Mouse (Mus musculus) gastrocnemius, postnatal 10 days (tissue): ENCODE data around the gene Hist1h2be. TPM values are rescaled to one million over a fixed set of nuclear protein-coding genes. Genes with fewer than 3 reads are reported as not detected.
A peak's percentile ranks its signal among the peaks of the same experiment; 100 is the strongest.
"Not testable (repeated sequence)": the region's sequence is repeated elsewhere in the genome, so short reads cannot be mapped to it uniquely, and the experiment has no call there.

Source experiments
- DNase-seq: peaks from one replicate; pipeline ENCODE4 v3.0.0; 2021; ENCODE audit warnings: mixed read lengths
- total RNA-seq, 2 experiments: library from RNA; stranded (reverse); gene quantifications; 2 replicates each; pipeline ENCODE4 v1.2.3; 2021

Gene Hist1h2be
- total RNA-seq, 2 experiments from 2014 or later, result 36.6 to 38.0 TPM

GRCm38 (mm10) chr13:23573034-23573897 lies 47.7 kb downstream of the Hist1h2be start:
- DNase-seq, result not testable (repeated sequence)

DNA sequence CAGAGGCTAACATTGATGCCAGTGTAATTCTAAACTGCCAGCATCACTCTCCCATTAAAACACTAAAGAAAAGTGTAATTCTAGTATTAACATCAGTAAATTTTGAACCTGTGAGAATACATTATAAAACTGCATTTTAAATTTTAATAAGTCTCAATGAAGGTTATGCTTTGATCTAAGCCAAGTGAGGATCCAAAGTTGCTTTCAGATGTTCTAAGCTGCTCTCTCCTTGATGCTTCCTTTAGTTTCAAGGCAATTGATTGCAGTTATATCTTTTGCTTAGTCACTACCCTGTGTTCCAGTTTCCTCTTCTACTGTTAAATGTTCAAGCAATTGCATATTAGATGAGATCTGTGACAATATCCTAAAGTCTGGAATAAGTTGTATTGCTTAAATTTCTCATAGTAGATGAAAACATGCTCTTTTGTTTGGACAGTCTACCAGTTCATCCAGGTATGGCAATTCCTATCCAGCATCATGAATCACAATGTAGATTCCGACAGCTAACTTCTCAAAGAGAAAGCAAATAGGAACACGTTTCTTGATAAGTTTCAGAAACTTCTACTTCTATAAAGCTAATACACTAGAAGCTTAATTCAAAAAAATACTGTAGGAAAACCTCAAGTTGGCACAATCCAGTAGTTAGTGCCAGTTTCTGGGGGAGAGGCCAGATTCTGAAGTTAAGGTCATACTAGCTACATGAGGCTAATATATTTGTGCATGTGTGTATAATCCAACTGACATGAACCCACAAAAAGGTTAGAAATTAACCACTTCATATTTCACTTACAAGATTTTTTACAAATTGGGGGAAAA lies 48.5 kb downstream of the Hist1h2be start:
- no peak for DNase-seq

GRCm38 (mm10) chr13:23571504-23572217 lies 49.3 kb downstream of the Hist1h2be start:
- not testable (repeated sequence) for DNase-seq

GRCm38 (mm10) chr13:23571022-23571503 lies 49.9 kb downstream of the Hist1h2be start, which contains the start of the genes Hist1h2ae and Hist1h2bg:
Gene Hist1h2ae (minus strand): TSS chr13:23571220.
Gene Hist1h2bg (plus strand): TSS chr13:23571396.
- DNase-seq, result peak; percentile 39

DNA sequence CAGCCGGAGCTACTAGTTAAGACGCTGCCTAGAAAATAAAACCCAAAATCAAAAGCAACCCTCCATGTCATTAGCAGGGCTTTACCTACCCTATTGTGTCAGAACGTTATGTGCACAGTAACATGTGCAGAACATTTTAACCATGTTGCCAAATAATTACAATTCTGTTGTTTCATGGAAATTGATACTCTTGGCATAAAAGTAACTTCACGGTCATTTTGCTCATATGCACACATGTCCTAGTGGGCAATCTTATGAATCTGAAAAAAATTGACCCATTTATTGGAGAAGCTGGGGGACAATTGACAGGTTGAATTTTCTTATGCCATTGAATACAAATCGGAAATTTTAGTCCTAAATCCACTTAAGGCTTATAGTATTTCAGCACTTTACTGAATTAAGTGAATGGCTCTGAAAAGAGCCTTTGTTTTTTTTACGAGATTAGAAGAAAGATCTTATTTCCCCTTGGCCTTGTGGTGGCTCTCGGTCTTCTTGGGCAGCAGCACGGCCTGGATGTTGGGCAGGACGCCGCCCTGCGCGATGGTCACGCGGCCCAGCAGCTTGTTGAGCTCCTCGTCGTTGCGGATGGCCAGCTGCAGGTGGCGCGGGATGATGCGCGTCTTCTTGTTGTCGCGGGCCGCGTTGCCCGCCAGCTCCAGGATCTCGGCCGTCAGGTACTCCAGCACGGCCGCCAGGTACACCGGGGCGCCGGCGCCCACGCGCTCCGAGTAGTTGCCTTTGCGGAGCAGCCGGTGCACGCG lies 50.5 kb downstream of the Hist1h2be start:
- DNase-seq, result not testable (repeated sequence)

- DNase-seq, result no peak
Observed at GRCm38 (mm10) chr13:23564482-23564881, 56.4 kb downstream of the Hist1h2be start.

DNA sequence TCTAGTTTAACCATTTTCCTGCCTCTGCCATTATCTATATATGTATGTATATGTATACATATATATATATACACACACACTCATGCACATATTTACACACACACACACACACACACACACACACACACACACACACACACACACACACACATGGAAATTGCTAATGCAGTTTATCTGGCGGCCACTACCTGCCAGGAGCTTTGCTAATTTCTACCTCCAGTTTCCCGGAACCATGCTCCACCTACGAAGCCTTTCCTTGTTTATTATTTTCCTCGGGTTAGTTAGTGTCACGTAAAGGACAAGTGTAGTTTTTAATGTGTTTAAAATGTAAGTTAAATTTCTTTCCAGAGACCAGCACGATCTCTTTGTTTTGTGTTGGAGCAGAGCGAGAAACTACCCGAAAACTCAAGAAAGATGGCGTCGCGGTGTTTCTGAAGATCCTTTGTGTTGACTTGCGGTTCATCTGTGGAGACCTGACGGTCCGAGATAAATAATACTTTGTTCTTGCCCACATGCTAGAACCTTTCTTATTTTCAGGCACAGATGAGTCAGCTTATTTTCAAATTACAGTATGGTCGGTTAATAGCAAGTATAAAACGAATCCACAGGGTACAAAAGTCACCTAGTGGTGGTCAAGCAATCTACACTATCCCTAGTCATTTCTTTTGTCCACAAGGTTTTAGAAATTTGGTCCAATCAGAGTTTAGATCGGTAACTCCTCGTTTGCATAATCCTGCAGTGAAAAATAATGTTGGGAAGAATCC lies 58.0 kb downstream of the Hist1h2be start:
- no peak for DNase-seq

GRCm38 (mm10) chr13:23561883-23562659 lies 58.9 kb downstream of the Hist1h2be start, which contains the start of gene Hist1h3e:
Gene Hist1h3e (minus strand): TSS chr13:23562369.
- peak; percentile 90 for DNase-seq

- not testable (repeated sequence) for DNase-seq
Observed at GRCm38 (mm10) chr13:23561531-23561882, 59.4 kb downstream of the Hist1h2be start.

- DNase-seq, result not testable (repeated sequence)
Observed at GRCm38 (mm10) chr13:23560699-23561098, 60.2 kb downstream of the Hist1h2be start.

- DNase-seq, result no peak
Observed at GRCm38 (mm10) chr13:23556906-23557305, 64.0 kb downstream of the Hist1h2be start.

GRCm38 (mm10) chr13:23555839-23556416 lies 65.0 kb downstream of the Hist1h2be start:
- DNase-seq, result peak; percentile 20

- peak; percentile 60 for DNase-seq
Observed at GRCm38 (mm10) chr13:23554925-23555838, 65.7 kb downstream of the Hist1h2be start.

GRCm38 (mm10) chr13:23554393-23554792 lies 66.5 kb downstream of the Hist1h2be start:
- no peak for DNase-seq

DNA sequence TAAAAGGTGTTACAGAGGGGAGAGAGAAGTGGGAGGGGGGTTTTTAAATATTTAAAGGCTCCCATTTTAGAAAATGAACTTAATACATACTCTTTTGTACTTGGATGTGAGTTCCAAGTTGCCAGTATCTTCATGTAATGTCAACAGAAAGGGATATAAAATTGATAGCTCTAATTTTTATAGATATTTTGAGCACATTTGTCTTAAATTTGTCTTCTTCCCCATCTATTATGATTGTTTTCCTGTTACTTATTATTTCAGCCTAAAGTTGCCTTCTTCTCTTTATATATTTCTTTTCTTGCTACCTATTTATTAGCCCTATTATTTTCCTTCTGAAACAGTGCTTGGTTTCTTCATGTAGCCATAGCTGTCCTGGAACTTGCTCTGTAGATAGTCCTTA lies 68.0 kb downstream of the Hist1h2be start, which contains the start of gene Hist1h1d:
Gene Hist1h1d, plus strand, starts transcription at position 301 of the 400 bp plus-strand sequence.
- no peak for DNase-seq

DNA sequence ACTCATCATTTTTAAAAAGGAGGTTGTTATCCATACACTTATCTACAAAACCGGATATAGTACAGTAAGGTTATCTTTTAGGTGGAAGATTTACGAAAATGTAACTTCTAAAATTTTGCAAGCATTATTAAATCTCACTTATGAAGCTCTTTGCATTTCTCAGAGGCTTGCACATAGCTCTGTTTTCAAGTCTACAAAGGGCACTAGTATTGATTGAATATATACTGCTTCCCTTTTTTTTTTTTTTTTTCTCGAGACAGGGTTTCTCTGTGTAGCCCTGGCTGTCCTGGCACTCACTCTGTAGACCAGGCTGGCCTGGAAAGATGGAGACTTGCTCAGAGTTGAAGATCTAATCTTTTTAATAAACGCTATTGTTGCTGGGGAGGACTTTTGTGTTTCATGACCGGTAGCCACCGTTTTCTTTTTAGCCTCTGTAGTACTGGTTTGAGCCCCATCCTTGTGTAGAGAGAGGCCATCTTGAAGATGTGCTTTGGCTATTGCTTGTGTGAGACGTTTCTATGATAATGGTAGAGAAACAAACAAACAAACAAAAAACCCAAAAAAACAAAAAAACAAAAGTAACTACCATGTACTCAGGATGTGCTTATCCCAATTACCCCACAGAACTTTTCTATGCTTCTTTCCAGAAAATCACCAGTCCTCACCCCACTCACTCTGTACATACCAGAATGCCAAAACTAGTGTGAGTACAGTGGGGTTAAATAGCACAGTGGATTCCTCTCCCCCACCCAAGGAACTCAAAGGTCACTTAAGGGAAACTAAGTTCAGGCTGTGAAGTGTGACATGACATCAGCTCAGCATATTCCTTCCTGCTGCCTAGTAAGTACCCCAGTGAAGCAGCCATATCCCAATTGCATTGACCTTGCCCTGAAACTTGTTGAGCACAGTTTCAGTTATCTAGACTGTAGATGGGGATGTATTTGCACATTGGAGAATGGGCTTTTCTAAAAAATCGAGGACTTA lies 68.7 kb downstream of the Hist1h2be start:
- no peak for DNase-seq
